Mouse (Mus musculus) megakaryocyte-erythroid progenitor cell, adult 5-6 weeks (primary cell): ENCODE results near the gene Ano1. TPM values are rescaled to one million over a fixed set of nuclear protein-coding genes. Genes with fewer than 3 reads are reported as not detected.

Experiments
- ATAC-seq: replicated peaks from 2 replicates; pipeline ENCODE4 v1.8.0; 2016; ENCODE audit warnings: mild to moderate bottlenecking, inconsistent platforms; ENCODE audit not compliant: severe bottlenecking, poor library complexity, low FRiP score, low TSS enrichment
- total RNA-seq, 2 experiments: library from RNA; stranded (forward) in 1 of 2; stranded (reverse) in 1 of 2; fragments of 200-1000, 215-1000 nt in 1 of 2; fragments of >200 nt in 1 of 2; fragmentation: Nextera tagmentation in 1 of 2; gene quantifications; 2 replicates each; pipeline ENCODE4 v1.2.3; 2014 to 2017

Gene Ano1
- total RNA-seq, 2 experiments from 2014 or later = not detected

DNA sequence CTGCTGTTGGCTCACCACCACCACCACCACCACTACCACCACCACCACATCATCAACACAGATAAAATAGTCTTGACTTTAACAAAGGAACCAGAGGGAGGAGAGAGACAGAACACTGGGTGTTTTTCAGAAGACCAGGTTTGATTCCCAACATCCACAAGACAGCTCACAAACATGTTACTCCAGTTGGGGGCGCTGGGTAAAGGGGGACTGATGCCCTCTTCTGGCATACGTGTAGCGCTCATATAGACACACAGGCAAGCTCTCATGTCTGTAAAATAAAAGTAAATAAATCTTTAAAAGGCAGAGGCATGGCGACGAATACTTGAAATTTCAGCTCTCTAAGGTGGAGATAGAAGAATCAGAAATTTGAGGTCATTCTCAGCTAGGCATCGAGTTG, 193.2 kb downstream of the Ano1 start:
- ATAC-seq = no peak

DNA sequence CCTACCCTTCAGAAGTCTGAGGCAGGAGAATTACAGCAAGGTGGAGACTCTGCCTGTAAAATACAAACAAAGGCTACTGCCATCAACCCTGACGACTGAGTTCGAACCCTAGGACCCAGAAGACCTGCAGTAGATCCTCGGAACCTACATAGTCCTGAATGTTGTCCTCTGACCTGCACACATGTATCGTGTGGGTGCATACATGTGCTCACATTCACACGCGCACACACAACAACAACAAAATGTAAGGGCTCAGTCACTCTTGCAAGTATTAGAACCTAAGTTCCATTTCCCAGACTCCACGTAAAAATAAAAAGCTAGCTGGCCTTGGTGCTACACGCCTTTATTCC, 197.7 kb downstream of the Ano1 start:
- peak; percentile 30 for ATAC-seq

DNA sequence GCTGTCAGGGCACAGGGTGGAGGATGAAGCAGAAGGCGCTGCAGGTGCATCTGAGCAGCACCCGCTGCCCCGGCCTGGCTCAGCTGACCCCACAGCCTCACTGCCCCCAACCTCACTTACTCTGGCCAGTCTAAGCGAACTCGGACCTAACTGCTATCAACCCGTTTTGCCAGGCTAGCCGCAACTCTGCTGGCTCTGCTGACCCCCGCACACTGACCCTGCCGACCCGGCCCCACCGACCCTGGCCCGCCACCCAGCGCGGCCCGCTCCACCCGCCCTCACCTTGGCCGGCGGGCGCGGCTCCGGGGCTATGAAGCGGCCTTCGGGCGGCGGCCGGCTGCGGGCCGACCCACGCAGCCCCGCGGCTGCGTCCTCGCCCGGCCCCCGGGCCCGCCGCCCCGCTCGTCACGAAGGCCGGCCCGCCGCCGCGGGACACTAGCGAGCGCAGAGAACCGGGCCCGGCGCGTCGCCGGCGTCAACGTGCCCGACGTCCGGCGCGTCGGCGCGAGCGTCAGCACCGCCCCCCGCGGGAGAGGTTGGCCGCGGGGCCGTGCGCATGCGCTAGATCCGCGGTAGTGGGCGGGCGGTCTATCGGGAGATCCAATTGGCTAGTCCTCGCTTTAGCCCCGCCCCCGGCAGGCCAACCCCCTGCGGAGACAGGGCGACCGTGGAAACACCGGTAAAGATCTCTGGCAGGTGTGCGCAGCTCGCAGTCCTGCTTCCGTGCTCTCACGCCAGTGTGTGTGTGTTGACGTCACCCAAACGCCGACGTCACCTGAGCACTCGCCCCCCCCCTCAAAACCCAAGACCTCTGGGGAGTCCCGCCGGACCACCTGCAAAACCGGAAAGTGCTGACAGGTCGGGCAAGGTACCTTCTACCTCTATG, 198.3 kb downstream of the Ano1 start, which contains the start of gene Ppfia1:
Ppfia1 (minus strand) TSS at position 493 of the 886 bp plus-strand sequence.
- peak; percentile 96 for ATAC-seq

DNA sequence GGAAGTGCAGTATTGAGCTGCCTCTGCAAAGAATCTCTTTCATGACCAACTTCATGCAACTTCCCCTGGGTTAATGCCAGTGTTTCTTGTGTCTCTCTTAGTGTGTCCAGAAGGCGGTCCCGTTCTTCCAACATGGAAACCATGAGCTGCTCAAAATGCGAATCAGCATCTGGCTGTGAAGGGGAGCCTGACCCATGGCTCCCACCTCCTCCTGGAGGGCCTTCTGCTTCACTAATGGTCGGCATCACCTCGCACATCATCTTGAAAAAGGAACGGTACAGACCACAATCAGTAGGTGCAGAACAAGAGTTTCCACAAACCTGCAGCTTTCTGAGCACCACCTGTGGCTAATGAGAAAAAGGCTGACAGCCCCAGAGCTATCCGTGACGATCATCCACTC, 199.5 kb downstream of the Ano1 start:
- no peak for ATAC-seq

DNA sequence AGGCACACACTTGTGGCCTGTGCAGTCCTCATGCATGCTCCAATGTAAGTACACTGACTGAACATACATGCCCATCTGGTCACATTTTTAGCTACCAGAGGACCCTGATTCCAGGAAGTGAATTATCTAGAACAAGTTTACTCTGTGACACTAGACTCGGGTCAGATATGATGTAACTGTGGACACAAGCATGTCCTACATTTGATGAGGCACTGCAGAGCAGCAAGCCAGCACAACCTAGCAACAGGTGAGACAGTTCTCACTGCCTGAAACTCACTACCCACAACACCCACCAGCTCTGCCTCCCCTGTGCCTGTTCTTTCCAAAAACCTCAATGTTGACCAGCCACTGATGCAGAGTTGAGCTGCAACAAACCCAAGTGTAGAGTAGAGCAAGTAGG, 201.0 kb downstream of the Ano1 start:
- no peak for ATAC-seq

DNA sequence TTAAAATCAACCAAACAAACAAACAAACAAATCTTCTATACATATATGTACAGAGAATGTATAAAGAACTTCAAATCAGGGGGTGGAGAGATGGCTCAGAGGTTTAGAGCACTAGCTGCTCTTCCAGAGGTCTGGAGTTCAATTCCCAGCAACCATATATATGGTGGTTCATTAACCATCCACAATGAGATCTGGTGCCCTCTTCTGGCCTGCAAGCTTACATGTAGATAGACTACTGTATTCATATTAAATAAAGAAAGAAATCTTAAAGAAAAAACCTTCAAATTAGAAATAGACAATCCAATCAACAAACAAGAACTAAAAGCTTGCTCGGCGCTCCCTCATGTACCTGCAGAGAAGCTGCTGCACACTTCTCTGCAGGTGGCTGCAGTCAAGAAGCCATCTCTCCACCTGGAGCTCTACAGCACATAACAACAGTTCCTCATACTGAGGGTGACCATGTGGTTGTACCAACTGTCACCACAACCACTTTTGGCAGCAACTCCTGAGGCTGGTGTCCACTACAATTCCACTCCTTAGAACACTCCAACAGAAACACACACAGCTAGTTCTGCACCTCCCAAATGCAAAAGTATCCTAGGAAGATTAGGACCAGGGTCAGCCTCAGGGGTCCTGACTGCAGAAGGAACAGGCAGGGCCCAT, 201.7 kb downstream of the Ano1 start:
- no peak for ATAC-seq

DNA sequence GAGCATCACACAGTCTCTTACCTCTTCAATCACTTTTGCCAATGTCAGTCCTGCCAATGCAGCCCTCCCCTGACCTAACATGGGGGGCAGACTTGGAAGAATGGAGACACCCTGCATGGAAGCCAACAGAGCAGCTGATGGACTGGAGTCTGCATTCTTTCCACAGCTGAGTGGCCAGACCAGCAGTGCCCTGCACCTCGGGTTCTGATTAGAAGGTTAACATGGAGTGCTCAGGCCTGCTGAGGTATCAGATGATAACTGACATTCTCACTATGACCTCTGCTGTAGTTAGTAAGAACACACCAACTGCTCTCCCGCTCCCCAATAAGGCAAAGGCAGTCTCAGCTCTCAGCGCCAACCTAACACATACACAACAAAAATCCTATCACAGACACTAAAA, 206.5 kb downstream of the Ano1 start:
- ATAC-seq = no peak

DNA sequence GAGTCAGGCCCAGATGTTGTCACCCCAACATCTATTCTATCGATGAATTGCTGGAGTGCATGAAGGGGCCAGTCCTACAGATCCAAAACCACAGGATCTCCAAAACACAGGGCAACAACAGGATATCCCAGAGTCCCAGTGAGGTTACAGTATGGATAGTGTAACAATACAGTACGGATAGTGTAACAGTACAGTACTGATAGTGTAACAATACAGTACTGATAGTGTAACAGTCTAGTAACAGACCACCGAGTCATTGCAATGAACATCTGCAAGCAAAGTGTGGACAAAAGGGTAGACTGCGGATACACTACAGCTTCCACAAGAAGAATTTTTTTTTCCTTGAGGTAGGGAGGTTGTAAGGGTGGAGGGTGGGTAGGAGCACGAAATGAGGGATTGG, 210.4 kb downstream of the Ano1 start:
- peak; percentile 56 for ATAC-seq

DNA sequence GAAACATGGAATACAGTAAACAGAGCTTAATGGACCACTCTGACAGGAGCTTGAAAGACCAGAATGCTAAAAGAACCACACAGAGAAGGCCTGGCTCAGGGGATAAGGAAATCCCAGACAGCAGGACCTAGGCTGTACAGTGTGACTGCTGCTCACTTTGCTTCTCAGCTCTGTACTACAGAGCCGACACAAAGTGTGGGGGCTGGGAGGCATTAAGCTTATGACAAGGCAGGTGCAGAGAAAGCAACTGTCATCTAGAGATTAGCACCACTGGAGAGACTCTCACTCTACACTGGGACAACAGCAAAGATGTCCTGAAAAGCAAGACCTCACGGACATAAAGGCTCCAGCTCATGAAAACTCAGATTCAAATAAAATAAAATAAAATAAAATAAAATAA, 212.6 kb downstream of the Ano1 start:
- peak; percentile 91 for ATAC-seq

Other genes with a start within 250 kb of the Ano1 start
- gene Ppfia1, start 198.2 kb downstream of the Ano1 start, total RNA-seq (2014; fragmentation: Nextera tagmentation) = 69.2 and 98.4 TPM in 2 replicates
- gene Ppfia1, start 198.2 kb downstream of the Ano1 start, total RNA-seq (2017) = 77.3 and 106 TPM in 2 replicates
- gene Fadd, start 169.5 kb downstream of the Ano1 start, total RNA-seq (2014; fragmentation: Nextera tagmentation) = 10.1 and 10.5 TPM in 2 replicates
- 5.3 and 9.2 TPM in 2 replicates for gene Fadd, start 169.5 kb downstream of the Ano1 start, total RNA-seq (2017)
- gene Fgf3, start 86.1 kb upstream of the Ano1 start, total RNA-seq (2014; fragmentation: Nextera tagmentation) = 3.3 TPM in 1 of 2 replicates, not detected in the other
- gene Fgf3, start 86.1 kb upstream of the Ano1 start, total RNA-seq (2017) = 0.52 and 1.8 TPM in 2 replicates
- gene Fgf4, start 95.4 kb upstream of the Ano1 start, total RNA-seq (2014; fragmentation: Nextera tagmentation) = not detected in 2 replicates
- not detected in 2 replicates for gene Fgf4, start 95.4 kb upstream of the Ano1 start, total RNA-seq (2017)
- not detected in 2 replicates for gene Fgf15, start 144.6 kb upstream of the Ano1 start, total RNA-seq (2014; fragmentation: Nextera tagmentation)
- gene Fgf15, start 144.6 kb upstream of the Ano1 start, total RNA-seq (2017) = 0.52 and 0.88 TPM in 2 replicates
- 21.0 and 40.2 TPM in 2 replicates for gene LTO1, start 163.1 kb upstream of the Ano1 start, total RNA-seq (2014; fragmentation: Nextera tagmentation)
- gene LTO1, start 163.1 kb upstream of the Ano1 start, total RNA-seq (2017) = 27.1 and 30.4 TPM in 2 replicates
- 3.8 and 5.3 TPM in 2 replicates for gene Ccnd1, start 188.0 kb upstream of the Ano1 start, total RNA-seq (2014; fragmentation: Nextera tagmentation)
- 5.9 and 6.7 TPM in 2 replicates for gene Ccnd1, start 188.0 kb upstream of the Ano1 start, total RNA-seq (2017)